Mouse (Mus musculus): ENCODE results near the gene Atxn7l1. TPM values are rescaled to one million over a fixed set of nuclear protein-coding genes. Genes with fewer than 3 reads are reported as not detected.

Gene Atxn7l1
- polyA plus RNA-seq, 1 experiment from 2014 or later = 12.7 TPM

DNA sequence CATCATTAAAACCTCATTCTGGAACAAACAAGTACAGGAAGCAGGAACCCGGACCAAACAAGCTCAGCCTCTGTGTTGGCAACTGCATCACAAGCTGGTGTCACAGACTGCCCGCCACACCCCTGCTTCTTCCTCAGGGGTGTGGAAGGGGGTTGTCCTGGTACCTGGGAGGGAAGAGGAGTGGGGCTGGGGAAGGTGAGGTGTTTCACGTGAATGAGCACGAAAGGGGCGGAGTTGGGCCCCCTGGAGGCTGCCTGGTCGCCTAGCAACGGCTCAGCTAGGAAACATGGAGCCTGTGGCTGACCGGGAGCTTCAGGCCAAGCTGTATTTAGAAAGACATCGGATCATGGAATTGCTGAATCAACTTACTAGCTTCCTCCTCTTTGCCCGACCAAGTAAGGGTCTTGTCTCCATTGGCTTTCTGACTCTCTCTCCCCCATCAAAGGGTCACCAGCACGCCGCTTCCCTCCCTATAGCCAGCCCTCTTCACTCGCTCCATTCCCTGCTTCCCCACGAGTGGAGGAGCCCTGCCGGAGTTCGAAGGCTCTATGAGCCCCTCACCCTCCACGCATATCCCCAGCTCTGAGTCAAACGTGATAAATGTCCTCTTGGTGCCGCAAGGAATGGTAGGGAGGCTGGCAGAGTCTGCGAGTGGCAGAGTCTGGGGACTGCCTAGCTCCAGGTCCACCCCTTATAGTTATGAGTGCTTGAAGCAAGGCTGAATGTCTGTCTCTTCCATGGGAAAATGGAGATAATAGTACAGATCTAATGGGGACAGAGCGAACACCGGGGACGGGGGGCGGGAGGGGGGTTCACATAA is 247.5 kb downstream of the Atxn7l1 start, which contains the start of gene Efcab10:
Gene Efcab10 (plus strand): TSS at position 51 of the 820 bp plus-strand sequence.
- H3K27me3 ChIP-seq (ENCODE audit: insufficient read depth, poor library complexity, severe bottlenecking) = no peaks in the 10 kb centered on the region
- WGBS = 10% methylated on average over 24 of the region's 24 CpGs
- H3K4me1 ChIP-seq (replicated peaks) = peaks cover 11% of the 10 kb centered on the region
- DNase-seq (ENCODE audit: low spot score) = peak; percentile 59
- peak within 1 kb of the TSS; percentile 49 for H3K4me3 ChIP-seq
- H3K36me3 ChIP-seq = no peaks in the 10 kb centered on the region
- peak within 1 kb of the TSS; percentile 79 for H3K27ac ChIP-seq
- H3K9me3 ChIP-seq = no peaks in the 10 kb centered on the region

DNA sequence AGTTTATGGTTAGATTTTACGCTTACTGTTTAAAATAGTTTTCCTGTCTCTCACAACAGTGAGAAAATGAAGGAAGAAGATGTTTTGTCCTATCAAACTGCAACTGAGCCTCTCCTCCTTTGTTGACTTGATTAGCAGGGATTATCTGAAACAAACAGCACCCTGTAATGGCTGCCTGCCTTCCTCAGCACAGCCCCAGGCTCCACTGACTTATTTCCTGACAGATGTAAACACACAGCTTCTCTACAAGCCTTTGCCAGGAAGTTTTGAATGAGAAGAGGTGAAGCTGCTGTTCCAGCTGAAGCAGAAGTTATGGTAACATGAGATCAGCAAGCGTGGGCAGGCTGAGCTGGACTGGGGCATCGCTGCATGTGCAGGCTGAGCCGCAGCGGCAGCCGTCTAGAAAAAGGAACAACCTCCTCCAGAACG is 255.8 kb downstream of the Atxn7l1 start:
- Histone ChIP-seq H3K9me3 (no peaks in the 10 kb centered on the region), H3K36me3 (no peaks in the 10 kb centered on the region), H3K4me3 (no peak overlapping the region), H3K27ac (no peak overlapping the region), H3K27me3 (ENCODE audit: insufficient read depth, poor library complexity, severe bottlenecking) (no peaks in the 10 kb centered on the region), H3K4me1 (replicated peaks) (peaks cover 11% of the 10 kb centered on the region)
- 66% methylated on average over 7 of the region's 7 CpGs for WGBS
- DNase-seq (ENCODE audit: low spot score) = no peak

- no peak for DNase-seq (ENCODE audit: low spot score)
Measured at GRCm38 (mm10) chr12:33404996-33405395, 257.5 kb downstream of the Atxn7l1 start.

GRCm38 (mm10) chr12:33405398-33406026 is 258.0 kb downstream of the Atxn7l1 start:
- no peak for DNase-seq (ENCODE audit: low spot score)
- Histone ChIP-seq H3K36me3 (no peaks in the 10 kb centered on the region), H3K27ac (0 out of 2 replicates have a peak overlapping the region, but pooled peaks have one; percentile 23), H3K9me3 (no peaks in the 10 kb centered on the region), H3K27me3 (ENCODE audit: insufficient read depth, poor library complexity, severe bottlenecking) (no peaks in the 10 kb centered on the region), H3K4me3 (no peak overlapping the region), H3K4me1 (replicated peaks) (peaks cover 11% of the 10 kb centered on the region)
- 42% methylated on average over 6 of the region's 6 CpGs for WGBS

More at GRCm38 (mm10) chr12:33404996-33405395, 257.5 kb downstream of the Atxn7l1 start:
- H3K36me3 ChIP-seq = no peaks in the 10 kb centered on the region
- H3K9me3 ChIP-seq = no peaks in the 10 kb centered on the region
- peaks cover 11% of the 10 kb centered on the region for H3K4me1 ChIP-seq (replicated peaks)
- H3K27me3 ChIP-seq (ENCODE audit: insufficient read depth, poor library complexity, severe bottlenecking) = no peaks in the 10 kb centered on the region
- 0 out of 2 replicates have a peak overlapping the region, but pooled peaks have one; percentile 23 for H3K27ac ChIP-seq
- no peak overlapping the region for H3K4me3 ChIP-seq
- WGBS = 59% methylated on average over 5 of the region's 5 CpGs

GRCm38 (mm10) chr12:33411580-33412151 is 264.2 kb downstream of the Atxn7l1 start:
- 55% methylated on average over 6 of the region's 6 CpGs for WGBS
- no peaks in the 10 kb centered on the region for H3K9me3 ChIP-seq
- no peak for DNase-seq (ENCODE audit: low spot score)
- H3K27ac ChIP-seq = no peak overlapping the region
- H3K4me1 ChIP-seq (replicated peaks) = no peaks in the 10 kb centered on the region
- H3K36me3 ChIP-seq = no peaks in the 10 kb centered on the region
- no peaks in the 10 kb centered on the region for H3K27me3 ChIP-seq (ENCODE audit: insufficient read depth, poor library complexity, severe bottlenecking)
- H3K4me3 ChIP-seq = no peak overlapping the region

Other genes with a start within 250 kb of the Atxn7l1 start
- gene Sypl, start 193.8 kb upstream of the Atxn7l1 start, polyA plus RNA-seq (2016; fragmentation: Nextera tagmentation; extraction: Ambion mirVana) = 40.9 and 48.8 TPM in 2 replicates
- 0.05 and 0.27 TPM in 2 replicates for gene Cdhr3, start 54.8 kb upstream of the Atxn7l1 start, polyA plus RNA-seq (2016; fragmentation: Nextera tagmentation; extraction: Ambion mirVana)
- gene Efcab10, start 247.2 kb downstream of the Atxn7l1 start, polyA plus RNA-seq (2016; fragmentation: Nextera tagmentation; extraction: Ambion mirVana) = 0.93 and 2.8 TPM in 2 replicates

Data from hindbrain, embryonic 10.5 days (tissue).